Mouse (Mus musculus) cortical plate, adult 2 months (tissue): ENCODE results near the gene Ppp1cc.

ENCODE experiments used
- CTCF ChIP-seq: fragments of 200-500 bp; IDR thresholded peaks from 2 replicates; pipeline ENCODE4 v1.5.1; 2011; ENCODE audit warnings: mild to moderate bottlenecking, control low read depth, low read length; ENCODE audit not compliant: insufficient read depth; ENCODE audit errors: extremely low read depth
- POLR2A ChIP-seq: fragments of 200-500 bp; IDR thresholded peaks from 2 replicates; pipeline ENCODE4 v1.6.1; 2011; ENCODE audit warnings: mild to moderate bottlenecking, low read length, control low read depth; ENCODE audit not compliant: insufficient read depth; ENCODE audit errors: extremely low read depth

DNA sequence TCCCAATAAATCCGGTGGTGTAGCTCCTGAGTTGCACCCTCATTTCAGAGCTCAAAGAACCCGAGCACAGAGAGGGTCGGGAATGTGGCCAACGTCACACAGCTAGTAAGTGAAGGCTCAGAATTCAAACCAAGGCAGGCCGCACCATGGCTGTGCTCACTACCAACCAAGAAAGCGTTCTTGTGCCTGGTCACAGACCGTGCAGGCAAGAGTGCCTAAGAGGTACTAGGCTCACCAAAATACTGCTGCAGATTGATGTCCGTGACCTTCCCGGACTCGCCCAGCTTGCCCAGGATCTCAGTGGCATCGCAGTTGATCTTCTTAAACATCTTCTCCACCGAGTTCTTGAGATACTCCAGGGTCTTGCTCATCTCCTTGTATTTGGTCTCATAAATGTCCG lies 47.5 kb upstream of the Ppp1cc start:
- TF ChIP-seq POLR2A = no peak
- TF ChIP-seq CTCF = no peak
